Mouse (Mus musculus): ENCODE measurements around the gene Gm11983.
"Not testable (repeated sequence)": the region's sequence is repeated elsewhere in the genome, so short reads cannot be mapped to it uniquely, and the experiment has no call there.

Gene Gm11983

DNA sequence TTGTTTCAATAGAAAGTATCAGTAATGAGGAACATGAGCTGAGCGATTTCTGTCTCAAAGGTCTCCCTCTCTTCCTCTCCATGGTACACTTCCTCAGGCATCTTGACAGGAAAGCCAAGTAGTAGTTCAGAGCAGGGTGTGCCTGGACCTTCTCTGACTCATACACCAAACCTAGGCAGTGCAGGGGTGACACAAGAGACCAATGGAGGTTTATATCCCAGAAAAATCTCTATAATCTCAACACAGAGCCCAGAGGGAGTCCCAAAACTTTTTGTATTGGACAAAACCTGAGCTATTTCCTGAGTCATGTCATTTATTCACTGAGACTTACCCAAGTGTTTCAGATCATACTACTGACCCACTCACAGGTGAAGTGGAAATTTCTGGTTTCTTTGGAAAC, at the start of gene Gm11983:
Gm11983 (minus strand) TSS at position 101 of the 400 bp plus-strand sequence.
- no peak for DNase-seq

DNA sequence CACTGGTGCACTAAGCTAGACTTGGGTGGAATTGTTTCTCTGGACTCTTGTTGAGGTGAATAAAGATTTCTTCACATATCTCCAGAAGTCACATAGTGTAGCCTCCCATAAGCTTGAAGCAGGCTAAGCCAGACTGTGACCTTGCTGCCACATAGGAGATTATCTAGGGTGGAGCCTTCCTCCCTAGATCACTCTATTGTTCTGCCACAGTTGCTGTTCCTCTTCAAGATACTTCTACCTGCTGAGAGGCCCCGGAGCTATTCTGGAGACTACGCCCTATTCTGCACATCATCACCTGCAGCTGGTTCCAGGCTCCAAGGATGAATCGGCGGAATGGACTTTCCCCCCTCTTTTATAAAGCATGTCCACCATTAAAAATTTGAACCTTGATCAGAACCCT, 45.6 kb upstream of the Gm11983 start:
- DNase-seq = not testable (repeated sequence)

DNA sequence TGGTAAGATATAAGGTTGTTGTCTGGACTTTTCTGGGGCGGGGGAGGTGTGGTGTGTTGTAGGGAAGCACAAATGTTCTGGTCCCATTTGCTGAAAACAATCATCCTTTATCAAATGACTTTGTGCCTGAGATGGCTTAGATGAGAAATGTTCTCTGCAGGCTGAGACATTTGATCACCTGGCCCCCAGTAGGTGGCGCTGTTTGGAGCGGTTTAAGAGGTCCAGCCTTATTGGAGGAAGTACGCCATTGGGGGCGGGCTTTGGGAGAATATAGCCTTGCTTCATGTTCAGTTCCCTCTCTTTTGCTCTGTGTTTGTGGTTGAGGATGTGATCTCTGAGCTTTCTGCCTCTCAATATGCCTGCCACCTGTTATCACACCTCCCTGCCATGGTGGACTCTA, 44.2 kb upstream of the Gm11983 start:
- DNase-seq = peak in 1 of 2 experiments; percentile 5

- DNase-seq = no peak
Observed at GRCm38 (mm10) chr11:6877740-6878139, 40.3 kb upstream of the Gm11983 start.

- DNase-seq = no peak
Observed at GRCm38 (mm10) chr11:6870947-6871346, 33.5 kb upstream of the Gm11983 start.

DNA sequence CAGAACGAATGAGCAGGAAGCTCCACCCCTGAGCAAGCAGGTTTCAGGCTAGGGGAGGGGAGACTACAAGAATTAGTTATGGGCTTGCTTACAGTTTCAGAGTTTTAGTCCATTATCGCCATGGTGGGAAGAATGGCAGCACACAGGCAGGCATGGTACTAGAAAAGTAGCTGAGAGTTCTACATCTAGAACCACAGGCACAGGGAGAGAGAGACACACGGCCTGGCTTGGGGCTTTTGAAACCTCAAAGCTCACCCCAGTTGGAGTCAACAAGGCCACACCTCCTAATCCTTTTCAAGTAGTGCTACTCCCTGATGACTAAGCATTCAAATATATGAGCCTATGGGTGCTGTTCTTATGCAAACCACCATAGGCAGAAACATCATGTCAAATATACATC, 28.1 kb upstream of the Gm11983 start:
- no peak for DNase-seq

DNA sequence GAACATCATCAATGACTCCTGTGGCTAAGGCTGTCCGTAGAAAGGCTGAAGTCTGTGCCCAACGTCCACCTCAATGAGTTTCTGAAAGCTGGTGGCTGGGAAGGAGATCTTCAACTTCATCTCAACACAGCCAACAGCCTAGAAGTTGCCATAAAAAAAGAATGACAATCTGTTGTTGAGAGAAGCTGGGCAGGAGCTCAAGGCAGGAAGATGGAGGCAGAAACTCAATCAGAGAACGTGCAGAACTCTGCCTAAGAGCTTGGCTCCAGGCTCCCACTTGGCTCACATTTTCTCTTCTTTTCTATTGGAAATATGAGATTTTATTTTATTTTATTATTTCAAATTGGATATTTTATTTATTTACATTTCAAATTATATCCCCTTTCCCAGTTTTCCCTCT, 24.7 kb upstream of the Gm11983 start:
- DNase-seq = no peak

GRCm38 (mm10) chr11:6859898-6860858, 22.7 kb upstream of the Gm11983 start:
- DNase-seq = no peak

DNA sequence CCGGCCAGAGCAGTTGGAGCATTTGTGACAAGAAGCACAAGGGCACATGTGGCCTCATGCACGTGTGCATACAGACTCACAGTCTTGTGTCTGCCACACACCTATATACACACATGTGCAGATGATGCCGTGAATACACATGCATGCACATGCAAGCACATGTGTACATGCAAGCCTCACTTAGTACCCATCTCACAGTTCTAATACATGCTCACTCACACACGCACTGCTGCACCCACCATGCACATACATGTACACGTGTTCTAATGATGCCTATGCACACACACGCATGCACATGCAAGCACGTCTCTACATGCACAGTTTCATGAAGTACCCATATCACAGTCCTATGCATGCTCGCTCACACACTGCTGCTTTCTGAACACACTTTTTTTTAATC, 21.6 kb upstream of the Gm11983 start:
- no peak for DNase-seq

- DNase-seq = no peak
Observed at GRCm38 (mm10) chr11:6855942-6856341, 18.5 kb upstream of the Gm11983 start.

DNA sequence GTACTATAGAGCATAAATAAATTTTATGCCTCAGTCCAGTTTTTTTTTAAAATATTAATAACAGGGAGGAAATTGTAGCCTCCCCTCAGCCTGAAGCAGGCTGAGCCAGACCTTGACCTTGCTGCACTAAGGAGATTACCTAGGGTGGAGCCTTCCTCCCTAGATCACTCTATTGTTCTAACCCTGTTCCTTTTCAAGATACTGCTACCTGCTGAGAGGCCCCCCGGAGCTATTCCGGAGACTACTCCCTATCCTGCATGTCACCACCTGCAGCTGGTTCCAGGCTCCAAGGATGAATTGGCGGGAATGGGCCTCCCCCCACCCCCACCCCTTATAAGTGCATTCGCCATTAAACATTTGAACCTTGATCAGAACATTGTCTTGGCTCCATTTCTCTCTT, 15.9 kb upstream of the Gm11983 start:
- DNase-seq = not testable (repeated sequence)

DNA sequence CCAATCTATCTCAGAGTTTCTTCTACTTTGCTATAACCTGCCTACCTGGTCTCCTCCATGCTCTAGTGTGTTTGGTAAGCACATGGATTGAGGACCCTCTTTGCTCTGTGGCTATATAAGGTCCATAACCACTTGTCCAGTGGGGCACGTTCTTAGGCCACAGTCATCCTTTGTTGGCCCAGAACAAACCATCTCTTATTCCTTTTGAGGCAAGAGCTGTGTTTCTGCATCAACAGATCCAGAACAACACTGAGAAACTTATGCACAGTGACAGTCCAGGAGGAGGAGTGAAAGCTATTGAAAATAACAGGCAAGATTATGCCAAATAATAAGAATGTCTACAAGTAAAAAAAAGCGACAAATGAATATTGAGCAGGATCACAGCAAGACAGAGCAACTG, 6.4 kb upstream of the Gm11983 start:
- no peak for DNase-seq

DNA sequence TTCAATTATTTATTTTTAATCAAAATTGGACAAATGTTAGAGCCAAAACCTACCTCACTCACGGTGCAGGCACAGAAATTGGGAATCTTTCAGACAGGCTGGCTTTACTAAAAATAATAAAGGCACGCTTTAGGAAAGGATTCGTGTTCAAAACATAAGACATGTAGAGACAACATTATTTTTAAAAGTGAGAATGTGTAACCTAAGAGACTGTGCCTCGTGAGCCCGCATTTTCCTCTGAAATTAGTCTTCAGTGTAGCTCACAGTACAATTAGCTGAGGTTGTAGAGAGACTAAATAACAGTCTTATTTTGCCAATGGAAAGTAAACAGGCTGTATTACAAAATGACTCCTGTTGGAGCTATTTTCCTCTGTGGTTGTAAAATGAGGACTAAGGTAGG, 4.7 kb upstream of the Gm11983 start:
- DNase-seq = no peak

GRCm38 (mm10) chr11:6840775-6841174, 3.3 kb upstream of the Gm11983 start:
- DNase-seq = no peak

- no peak for DNase-seq
Observed at GRCm38 (mm10) chr11:6834636-6835035, 2.8 kb downstream of the Gm11983 start.

GRCm38 (mm10) chr11:6833731-6834130, 3.7 kb downstream of the Gm11983 start:
- no peak for DNase-seq

DNA sequence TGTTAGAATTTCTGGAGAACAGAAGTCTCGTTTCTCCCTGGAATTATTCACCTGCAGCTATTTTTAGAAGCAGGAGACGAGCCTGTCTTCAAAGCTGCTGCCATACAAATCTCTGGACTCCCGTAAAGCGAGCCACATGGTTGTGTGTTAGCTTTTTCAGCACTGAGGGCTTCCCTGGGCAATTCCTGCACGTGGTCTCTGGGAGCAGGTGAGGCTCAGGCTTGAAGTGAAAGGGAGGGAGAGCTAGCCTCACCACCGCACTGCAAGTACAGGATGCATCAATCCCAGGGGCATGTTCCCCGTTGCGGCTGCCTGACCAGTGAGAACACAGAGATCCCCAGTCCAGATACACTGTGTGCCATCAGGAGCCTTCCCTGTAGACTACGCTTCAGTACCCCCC, 5.5 kb downstream of the Gm11983 start:
- no peak for DNase-seq

GRCm38 (mm10) chr11:6828196-6828595, 9.3 kb downstream of the Gm11983 start:
- no peak for DNase-seq

DNA sequence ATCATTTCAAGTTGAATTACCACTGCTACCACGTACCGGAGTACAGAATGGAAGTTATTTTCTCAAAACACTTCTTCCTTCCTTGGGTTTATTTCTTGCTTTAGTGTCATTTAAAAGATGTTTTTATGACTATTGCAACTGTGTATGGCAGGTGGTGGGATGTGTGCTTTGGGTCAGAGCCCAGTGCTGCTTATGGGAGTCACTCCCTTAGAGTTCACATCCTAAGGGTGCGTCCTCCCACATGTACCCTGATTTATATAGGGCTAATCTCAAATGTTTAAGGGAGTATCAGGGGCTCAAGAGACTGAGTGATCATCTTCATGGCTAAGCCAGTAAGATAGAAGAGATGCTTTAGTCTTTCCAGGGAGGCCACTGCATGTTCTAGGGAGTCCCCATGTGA, 11.3 kb downstream of the Gm11983 start:
- no peak for DNase-seq

GRCm38 (mm10) chr11:6823176-6823575, 14.3 kb downstream of the Gm11983 start:
- DNase-seq = no peak

DNA sequence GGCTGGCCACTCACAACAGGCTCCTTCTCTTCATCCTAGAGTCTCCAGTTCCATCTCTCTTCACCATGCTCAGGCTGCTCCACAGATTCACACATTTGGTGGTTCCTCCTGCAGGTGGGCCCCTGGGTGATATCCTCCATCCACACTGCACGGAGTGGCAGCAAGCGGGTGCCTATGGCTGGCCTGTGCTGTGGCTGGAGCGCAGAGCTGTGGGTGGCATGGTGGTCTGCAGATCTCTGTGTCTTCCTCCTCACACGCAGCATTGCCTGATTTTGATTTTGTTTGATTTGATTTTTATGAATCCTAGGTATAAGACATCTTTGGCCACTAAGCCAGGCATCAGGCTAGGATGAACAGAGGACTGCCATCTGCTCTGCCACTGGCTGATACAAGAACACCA, 23.0 kb downstream of the Gm11983 start:
- DNase-seq = no peak

GRCm38 (mm10) chr11:6802879-6803278, 34.6 kb downstream of the Gm11983 start:
- not testable (repeated sequence) for DNase-seq

DNA sequence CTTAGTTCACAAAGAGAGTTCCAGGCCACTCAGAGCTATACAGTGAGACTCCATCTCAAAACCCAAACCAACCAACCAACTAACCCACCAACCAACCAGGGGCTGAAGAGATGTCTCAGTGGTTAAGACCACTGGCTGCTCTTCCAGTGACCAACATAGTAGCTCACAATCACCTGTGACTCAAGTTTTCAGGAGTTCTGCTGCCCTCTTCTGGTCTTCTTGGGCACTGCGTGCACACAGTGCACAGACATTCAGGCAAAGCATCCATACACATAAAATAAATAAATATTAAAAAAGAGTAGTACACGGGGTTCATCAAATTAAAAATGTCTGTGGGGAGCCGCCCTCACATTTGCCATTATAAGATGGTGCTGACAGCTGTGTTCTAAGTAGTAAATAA, 46.8 kb downstream of the Gm11983 start:
- DNase-seq = no peak

Data from thymus, adult 18-20 months (tissue).